Mouse (Mus musculus) cortical plate, adult 2 months (tissue): ENCODE data around the gene Fam166a. TPM values are rescaled to one million over a fixed set of nuclear protein-coding genes. Genes with fewer than 3 reads are reported as not detected.

Source experiments
- H3K27ac ChIP-seq: fragments of 200-500 bp; 2 replicates; pipeline ENCODE4 v1.5.1; 2012; ENCODE audit warnings: low read length, control low read depth, inconsistent platforms; ENCODE audit not compliant: insufficient read depth
- H3K4me1 ChIP-seq: fragments of 200-500 bp; 2 replicates; pipeline ENCODE4 v1.6.1; 2011; ENCODE audit warnings: low read length; ENCODE audit not compliant: control insufficient read depth, insufficient read depth
- H3K4me3 ChIP-seq: fragments of 200-500 bp; 2 replicates; pipeline ENCODE4 v1.5.1; 2011; ENCODE audit warnings: mild to moderate bottlenecking, low read length, control low read depth; ENCODE audit not compliant: insufficient read depth
- CTCF ChIP-seq: fragments of 200-500 bp; IDR thresholded peaks from 2 replicates; pipeline ENCODE4 v1.5.1; 2011; ENCODE audit warnings: mild to moderate bottlenecking, control low read depth, low read length; ENCODE audit not compliant: insufficient read depth; ENCODE audit errors: extremely low read depth
- POLR2A ChIP-seq: fragments of 200-500 bp; IDR thresholded peaks from 2 replicates; pipeline ENCODE4 v1.6.1; 2011; ENCODE audit warnings: mild to moderate bottlenecking, low read length, control low read depth; ENCODE audit not compliant: insufficient read depth; ENCODE audit errors: extremely low read depth
- polyA plus RNA-seq: library from polyadenylated mRNA; depleted of rRNA; stranded (reverse); fragments of >200 nt; gene quantifications from 2 replicates; pipeline ENCODE4 v1.2.3, GENCODE M21; 2012

The Fam166a gene
- polyA plus RNA-seq, 1 experiment, result 0.19 TPM

GRCm38 (mm10) chr2:25217666-25218065, 879 bp upstream of the Fam166a start:
- Histone ChIP-seq H3K4me1 (no peaks in the 10 kb centered on the region), H3K4me3 (no peak overlapping the region)
- TF ChIP-seq CTCF (no peak), POLR2A (no peak)

DNA sequence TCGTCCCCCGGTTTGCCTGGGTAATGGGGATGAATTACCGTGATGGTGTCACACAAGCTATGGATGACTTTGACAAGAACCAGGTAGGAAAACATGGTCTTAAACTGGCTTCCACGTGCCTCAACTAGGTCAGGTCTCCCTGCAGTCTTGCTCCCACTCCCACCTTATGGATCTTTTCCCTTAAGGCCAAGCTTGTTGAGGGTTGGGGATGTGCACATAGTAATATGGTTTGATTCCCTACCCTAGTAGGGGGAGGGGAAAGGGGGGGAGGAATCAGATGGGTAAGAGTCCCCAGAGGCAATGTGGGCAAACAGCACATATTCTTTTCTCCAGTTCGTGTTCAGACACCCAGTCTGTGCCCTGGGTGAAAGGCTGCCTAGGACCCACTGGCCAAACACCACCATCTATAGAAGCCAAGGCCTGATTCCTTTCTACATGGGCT, 2.8 kb downstream of the Fam166a start:
- Histone ChIP-seq H3K4me1 (peaks cover 4% of the 10 kb centered on the region; the same call in 1 of the 2 replicates), H3K4me3 (no peak overlapping the region), H3K27ac (no peak overlapping the region)
- TF ChIP-seq CTCF (no peak), POLR2A (no peak; the same call in 1 of the 2 replicates)

More at GRCm38 (mm10) chr2:25217666-25218065, 879 bp upstream of the Fam166a start:
- no peak overlapping the region for H3K27ac ChIP-seq

GRCm38 (mm10) chr2:25223681-25224491, 5.3 kb downstream of the Fam166a start:
- TF ChIP-seq POLR2A (no peak), CTCF (no peak)
- peaks cover 4% of the 10 kb centered on the region; the same call in 1 of the 2 replicates for H3K4me1 ChIP-seq
- H3K27ac ChIP-seq, result peak overlapping the region; percentile 82
- H3K4me3 ChIP-seq, result peak overlapping the region; percentile 56

GRCm38 (mm10) chr2:25224492-25224765, 5.9 kb downstream of the Fam166a start, which contains the start of gene Tubb4b:
Tubb4b (minus strand) TSS chr2:25224702.
- TF ChIP-seq CTCF, result no peak
- TF ChIP-seq POLR2A, result peak; percentile 100
- Histone ChIP-seq H3K4me1 (peaks cover 4% of the 10 kb centered on the region; the same call in 1 of the 2 replicates), H3K4me3 (peak within 1 kb of the TSS; percentile 56), H3K27ac (peak within 1 kb of the TSS; percentile 82)

GRCm38 (mm10) chr2:25224766-25225752, 6.5 kb downstream of the Fam166a start:
- peak overlapping the region; percentile 82 for H3K27ac ChIP-seq

DNA sequence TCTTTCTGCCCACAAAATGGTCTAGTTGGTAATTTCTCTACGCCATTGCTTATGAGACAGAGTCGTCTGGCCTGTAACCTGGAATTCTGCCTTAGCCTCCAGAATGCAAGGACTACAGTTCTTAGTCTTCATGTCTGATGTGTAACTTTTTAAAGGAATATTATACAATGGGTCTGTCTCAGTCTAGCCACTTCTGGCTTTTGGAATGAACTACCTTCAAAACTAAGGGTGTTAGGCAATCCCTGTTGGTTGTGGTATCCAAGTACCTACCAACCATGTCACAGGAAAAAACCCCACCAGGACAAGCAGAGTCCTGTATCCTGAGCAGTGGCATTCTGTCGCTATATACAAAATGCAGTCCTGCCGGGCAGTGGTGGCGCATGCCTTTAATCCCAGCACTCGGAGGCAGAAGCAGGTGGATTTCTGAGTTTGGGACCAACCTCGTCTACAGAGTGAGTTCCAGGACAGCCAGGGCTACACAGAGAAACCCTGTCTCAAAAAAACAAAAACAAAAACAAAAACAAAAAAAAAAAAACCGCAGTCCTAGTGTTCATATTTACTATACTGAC, 7.3 kb downstream of the Fam166a start:
- peaks cover 4% of the 10 kb centered on the region; the same call in 1 of the 2 replicates for H3K4me1 ChIP-seq
- no peak overlapping the region; the same call in 1 of the 2 replicates for H3K4me3 ChIP-seq
- no peak for TF ChIP-seq POLR2A
- TF ChIP-seq CTCF, result no peak
- peak overlapping the region; percentile 82 for H3K27ac ChIP-seq

More at GRCm38 (mm10) chr2:25224766-25225752, 6.5 kb downstream of the Fam166a start:
- Histone ChIP-seq H3K4me1 (peaks cover 4% of the 10 kb centered on the region; the same call in 1 of the 2 replicates), H3K4me3 (peak overlapping the region; percentile 56)
- TF ChIP-seq POLR2A (peak; percentile 85), CTCF (no peak)

DNA sequence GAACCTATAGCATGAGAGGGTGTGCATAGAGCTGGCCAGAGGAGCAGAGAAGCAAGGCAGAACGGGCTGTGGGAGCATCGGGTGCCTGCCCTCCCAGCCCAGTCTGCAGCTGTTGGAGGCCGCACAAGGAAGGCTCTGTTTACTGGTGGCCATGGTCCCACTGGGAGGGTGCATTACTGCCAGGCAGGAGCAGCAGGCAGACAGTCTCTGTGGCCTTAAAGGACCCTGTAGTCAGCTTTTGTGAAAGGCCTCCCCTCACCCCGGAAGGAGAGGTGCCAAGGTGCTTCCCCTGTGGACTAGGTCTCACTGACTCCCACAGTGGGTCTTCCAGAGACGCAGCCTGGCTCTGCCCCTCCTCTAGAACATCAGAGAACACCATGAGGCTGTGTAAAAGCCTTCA, 8.3 kb downstream of the Fam166a start:
- peaks cover 4% of the 10 kb centered on the region; the same call in 1 of the 2 replicates for H3K4me1 ChIP-seq
- no peak for TF ChIP-seq POLR2A
- no peak for TF ChIP-seq CTCF
- no peak overlapping the region for H3K4me3 ChIP-seq
- peak overlapping the region; percentile 93 for H3K27ac ChIP-seq

DNA sequence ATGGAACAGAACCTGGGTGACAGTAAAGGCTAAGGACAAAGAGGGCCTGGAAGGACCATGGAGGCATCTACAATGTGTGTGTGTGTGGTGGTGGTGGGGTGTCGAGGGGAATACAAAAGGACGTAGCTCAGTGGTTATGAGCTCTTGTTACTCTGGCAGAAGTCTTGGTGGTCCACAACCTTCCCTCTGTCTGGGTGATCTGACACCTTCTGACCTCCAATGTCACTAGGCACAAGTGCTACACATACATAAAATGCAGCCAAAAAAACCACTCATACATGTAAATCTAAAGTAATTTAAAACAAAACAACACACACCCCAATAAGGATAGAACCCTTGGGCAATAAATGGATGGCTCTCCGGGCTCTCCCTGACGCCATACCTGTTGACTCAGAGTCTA, 8.9 kb downstream of the Fam166a start:
- Histone ChIP-seq H3K27ac (peak overlapping the region; percentile 71), H3K4me1 (peaks cover 4% of the 10 kb centered on the region; the same call in 1 of the 2 replicates), H3K4me3 (no peak overlapping the region)
- TF ChIP-seq POLR2A, result no peak
- no peak for TF ChIP-seq CTCF
